Mouse (Mus musculus): Measurements from ENCODE around the gene Rsad2.
"Not testable (repeated sequence)": the region's sequence is repeated elsewhere in the genome, so short reads cannot be mapped to it uniquely, and the experiment has no call there.

Gene Rsad2

GRCm38 (mm10) chr12:26446377-26447045 is 9.7 kb downstream of the Rsad2 start:
- no peak for DNase-seq (ENCODE audit: low read depth, low spot score)

GRCm38 (mm10) chr12:26444511-26444910 is 11.7 kb downstream of the Rsad2 start:
- DNase-seq (ENCODE audit: low read depth, low spot score): no peak

GRCm38 (mm10) chr12:26444054-26444453 is 12.2 kb downstream of the Rsad2 start:
- peak; percentile 50 for DNase-seq (ENCODE audit: low read depth, low spot score)

- DNase-seq (ENCODE audit: low read depth, low spot score): no peak
Measured at GRCm38 (mm10) chr12:26439366-26439765, 16.9 kb downstream of the Rsad2 start.

GRCm38 (mm10) chr12:26437950-26438349 is 18.3 kb downstream of the Rsad2 start:
- DNase-seq (ENCODE audit: low read depth, low spot score): no peak

- DNase-seq (ENCODE audit: low read depth, low spot score): no peak
Measured at GRCm38 (mm10) chr12:26436334-26436733, 19.9 kb downstream of the Rsad2 start.

GRCm38 (mm10) chr12:26428771-26429170 is 27.5 kb downstream of the Rsad2 start:
- not testable (repeated sequence) for DNase-seq (ENCODE audit: low read depth, low spot score)

GRCm38 (mm10) chr12:26424841-26425240 is 31.4 kb downstream of the Rsad2 start:
- DNase-seq (ENCODE audit: low read depth, low spot score): peak; percentile 49

GRCm38 (mm10) chr12:26418322-26418721 is 37.9 kb downstream of the Rsad2 start:
- DNase-seq (ENCODE audit: low read depth, low spot score): no peak

GRCm38 (mm10) chr12:26416636-26417295 is 39.5 kb downstream of the Rsad2 start:
- no peak for DNase-seq (ENCODE audit: low read depth, low spot score)

- peak; percentile 88 for DNase-seq (ENCODE audit: low read depth, low spot score)
Measured at GRCm38 (mm10) chr12:26415104-26415771, 41.0 kb downstream of the Rsad2 start, which contains the start of gene Rnf144a. Gene Rnf144a (minus strand): TSS chr12:26415254.

- peak; percentile 27 for DNase-seq (ENCODE audit: low read depth, low spot score)
Measured at GRCm38 (mm10) chr12:26414451-26415103, 41.7 kb downstream of the Rsad2 start.

GRCm38 (mm10) chr12:26413961-26414411 is 42.3 kb downstream of the Rsad2 start:
- no peak for DNase-seq (ENCODE audit: low read depth, low spot score)

- no peak for DNase-seq (ENCODE audit: low read depth, low spot score)
Measured at GRCm38 (mm10) chr12:26412802-26413201, 43.5 kb downstream of the Rsad2 start.

- no peak for DNase-seq (ENCODE audit: low read depth, low spot score)
Measured at GRCm38 (mm10) chr12:26411841-26412450, 44.3 kb downstream of the Rsad2 start.

GRCm38 (mm10) chr12:26410443-26410842 is 45.8 kb downstream of the Rsad2 start:
- no peak for DNase-seq (ENCODE audit: low read depth, low spot score)

GRCm38 (mm10) chr12:26408707-26409106 is 47.5 kb downstream of the Rsad2 start:
- no peak for DNase-seq (ENCODE audit: low read depth, low spot score)

- no peak for DNase-seq (ENCODE audit: low read depth, low spot score)
Measured at GRCm38 (mm10) chr12:26404781-26405702, 51.2 kb downstream of the Rsad2 start.

- no peak for DNase-seq (ENCODE audit: low read depth, low spot score)
Measured at GRCm38 (mm10) chr12:26403372-26404125, 52.7 kb downstream of the Rsad2 start.
